In the genomic region with DNA sequence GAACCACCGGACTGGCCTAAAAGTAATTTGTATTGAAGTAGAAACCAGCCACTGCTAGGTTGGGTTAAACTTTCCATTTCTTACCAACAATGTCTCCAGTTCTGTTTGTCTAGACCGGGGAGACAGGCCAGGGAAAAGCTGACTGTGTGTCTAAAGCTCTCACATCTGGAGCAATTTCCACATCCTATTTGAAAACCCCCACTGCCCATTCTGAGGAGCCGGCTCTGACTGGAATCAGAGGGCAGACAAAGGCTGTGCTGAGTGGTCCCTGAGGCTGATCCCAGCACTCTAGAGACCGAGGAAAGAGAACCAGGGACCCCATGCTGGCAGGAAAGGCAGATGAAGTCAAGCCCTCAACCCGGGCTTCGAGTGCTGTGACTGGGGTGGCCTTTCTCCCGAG, we compare ENCODE assay signal across 21 mouse cellular contexts. TPM values are rescaled to one million over a fixed set of nuclear protein-coding genes. Genes with fewer than 3 reads are reported as not detected.
DNase-seq lines count a peak whose midpoint lies in the region; ATAC-seq and TF ChIP-seq lines count a peak whose summit lies in the region.
"Had no signal": no experiment of that assay in that cellular context is flagged by ENCODE, and none has a peak within 500 bp of the region (broad histone marks: within the 10 kb centered on the region; RNA-seq: fewer than 3 reads in every experiment).

No protein-coding gene starts in this region.

- no peaks in the 10 kb centered on the region for H3K27me3 ChIP-seq in embryonic facial prominence, embryonic 15.5 days
- no peaks in the 10 kb centered on the region for H3K27me3 ChIP-seq in stomach, postnatal 0 days (ENCODE audit: control insufficient read depth, insufficient read depth, low read length)
- H3K27me3 ChIP-seq: forebrain, embryonic 12.5 days; kidney, embryonic 15.5 days; neural tube, embryonic 15.5 days had no signal

- H3K4me2 ChIP-seq in embryonic facial prominence, embryonic 15.5 days (replicated peaks), result no peak overlapping the region
- H3K4me2 ChIP-seq in stomach, postnatal 0 days (replicated peaks; ENCODE audit: low read depth), result no peak overlapping the region
- H3K4me2 ChIP-seq: forebrain, embryonic 12.5 days; heart, embryonic 11.5 days; kidney, embryonic 15.5 days; neural tube, embryonic 15.5 days had no signal

- intact Hi-C loops in gastrocnemius, postnatal 36 days (cut with DNase I), result loop anchor here (10.0 kb wide), 1 partner anchor 288 kb away; no protein-coding TSS in a partner anchor

- H3K4me3 ChIP-seq in embryonic facial prominence, embryonic 15.5 days (replicated peaks), result no peak overlapping the region
- H3K4me3 ChIP-seq in stomach, postnatal 0 days (ENCODE audit: low read depth, low read length), result no peak overlapping the region
- H3K4me3 ChIP-seq: forebrain, embryonic 12.5 days; kidney, embryonic 15.5 days; megakaryocyte, embryonic 14.5 days; neural tube, embryonic 15.5 days had no signal

- DNase-seq in gastrocnemius, postnatal 10 days, result peak; percentile 5
- no peak for DNase-seq in gastrocnemius, postnatal 36 days
- DNase-seq in testis, postnatal 10 days (ENCODE audit: low spot score), result peak; percentile 33
- no peak for DNase-seq in testis, postnatal 14 days (ENCODE audit: low spot score)
- no peak for DNase-seq in stomach, postnatal 0 days (ENCODE audit: low spot score)
- no peak for DNase-seq in adrenal gland, postnatal 25 days
- no peak for DNase-seq in layer of hippocampus, adult 8-10 months (ENCODE audit: low spot score in 2 of 2)
- DNase-seq: adrenal gland, postnatal 14 days; cerebellum, adult 9-11 months; embryo, embryonic 11 days; lung, adult 2 months; retina, postnatal 1 day; thymus, postnatal 36 days had no signal

- H3K27ac ChIP-seq in embryonic facial prominence, embryonic 15.5 days (replicated peaks), result peak overlapping the region; percentile 63; the same call in 1 of the 2 replicates
- 0 out of 2 replicates have a peak overlapping the region, but pooled peaks have one; percentile 35 for H3K27ac ChIP-seq in stomach, postnatal 0 days (replicated peaks)
- H3K27ac ChIP-seq: forebrain, embryonic 12.5 days; kidney, embryonic 15.5 days; neural tube, embryonic 15.5 days had no signal

- TF ChIP-seq CTCF in stomach, postnatal 0 days (IDR thresholded peaks at IDR 0.05; ENCODE audit: low read depth), result no peak

- no peak for ATAC-seq in embryonic facial prominence, embryonic 15.5 days (ENCODE audit: insufficient number of reproducible peaks, low FRiP score, low TSS enrichment, low read depth)
- no peak for ATAC-seq in stomach, postnatal 0 days (ENCODE audit: low FRiP score, low TSS enrichment)

- WGBS in embryonic facial prominence, embryonic 15.5 days, result 37% methylated on average over 7 of the region's 7 CpGs
- WGBS in stomach, postnatal 0 days, result 42% methylated on average over 7 of the region's 7 CpGs

- no peaks in the 10 kb centered on the region for H3K36me3 ChIP-seq in embryonic facial prominence, embryonic 15.5 days
- H3K36me3 ChIP-seq in stomach, postnatal 0 days (ENCODE audit: control insufficient read depth, insufficient read depth, low read length), result no peaks in the 10 kb centered on the region
- H3K36me3 ChIP-seq: forebrain, embryonic 12.5 days; kidney, embryonic 15.5 days; neural tube, embryonic 15.5 days had no signal

- no peak for TF ChIP-seq EP300 in stomach, postnatal 0 days (optimal IDR thresholded peaks at IDR 0.05)

- H3K9me3 ChIP-seq in embryonic facial prominence, embryonic 15.5 days (replicated peaks), result no peaks in the 10 kb centered on the region
- H3K9me3 ChIP-seq in stomach, postnatal 0 days (ENCODE audit: control insufficient read depth, low read length), result no peaks in the 10 kb centered on the region
- H3K9me3 ChIP-seq: forebrain, embryonic 12.5 days; kidney, embryonic 15.5 days; neural tube, embryonic 15.5 days had no signal

- H3K9ac ChIP-seq in embryonic facial prominence, embryonic 15.5 days, result no peak overlapping the region
- peak overlapping the region; percentile 35; the same call in 1 of the 2 replicates for H3K9ac ChIP-seq in stomach, postnatal 0 days (ENCODE audit: low read length)
- H3K9ac ChIP-seq: forebrain, embryonic 12.5 days; kidney, embryonic 15.5 days; neural tube, embryonic 15.5 days had no signal

- peaks cover 34% of the 10 kb centered on the region for H3K4me1 ChIP-seq in embryonic facial prominence, embryonic 15.5 days
- no peaks in the 10 kb centered on the region for H3K4me1 ChIP-seq in stomach, postnatal 0 days (replicated peaks; ENCODE audit: control insufficient read depth, insufficient read depth)

RNA-seq across cellular contexts. Expression of gene Timp2, which starts 17.1 kb away (rescaled TPM):
- 100 to 1,000 TPM; 151 to 185 TPM for total RNA-seq in gastrocnemius, postnatal 10 days (2021)
- 10 to 100 TPM; 73.9 to 92.0 TPM for total RNA-seq in gastrocnemius, postnatal 36 days (2021)
- 163 and 170 TPM in 2 replicates for polyA plus RNA-seq in embryonic facial prominence, embryonic 15.5 days (2015; fragmentation: Nextera tagmentation; extraction: Ambion mirVana)
- 72.7 and 77.2 TPM in 2 replicates for polyA plus RNA-seq in stomach, postnatal 0 days (2015; fragmentation: Nextera tagmentation; extraction: Ambion mirVana)
- 43.1 and 51.3 TPM in 2 replicates for total RNA-seq in adrenal gland, postnatal 25 days (2021)
- total RNA-seq in layer of hippocampus, adult 8-10 months (2022), result 100 to 1,000 TPM; 225 to 284 (median 259) TPM

RNA-seq across cellular contexts. Expression of gene Lgals3bp, which starts 29.3 kb away (rescaled TPM):
- 10 to 100 TPM; 10.7 to 18.2 TPM for total RNA-seq in gastrocnemius, postnatal 10 days (2021)
- 10 to 100 TPM; 13.0 to 19.2 TPM for total RNA-seq in gastrocnemius, postnatal 36 days (2021)
- polyA plus RNA-seq in embryonic facial prominence, embryonic 15.5 days (2015; fragmentation: Nextera tagmentation; extraction: Ambion mirVana), result 15.6 and 19.8 TPM in 2 replicates
- 142 and 144 TPM in 2 replicates for polyA plus RNA-seq in stomach, postnatal 0 days (2015; fragmentation: Nextera tagmentation; extraction: Ambion mirVana)
- 57.9 and 86.6 TPM in 2 replicates for total RNA-seq in adrenal gland, postnatal 25 days (2021)
- total RNA-seq in layer of hippocampus, adult 8-10 months (2022), result 100 to 1,000 TPM in 1 of 4 experiments, 10 to 100 TPM in 3; 17.0 to 100 (median 50.4) TPM

RNA-seq across cellular contexts. Expression of gene Cep295nl, which starts 30.3 kb away (rescaled TPM):
- 1 to 10 TPM; 1.2 to 2.7 TPM for total RNA-seq in gastrocnemius, postnatal 10 days (2021)
- total RNA-seq in gastrocnemius, postnatal 36 days (2021), result 1 to 10 TPM; 1.2 to 1.3 TPM
- polyA plus RNA-seq in embryonic facial prominence, embryonic 15.5 days (2015; fragmentation: Nextera tagmentation; extraction: Ambion mirVana), result 0.59 and 0.64 TPM in 2 replicates
- 0.51 and 0.53 TPM in 2 replicates for polyA plus RNA-seq in stomach, postnatal 0 days (2015; fragmentation: Nextera tagmentation; extraction: Ambion mirVana)
- 1.1 and 3.4 TPM in 2 replicates for total RNA-seq in adrenal gland, postnatal 25 days (2021)
- total RNA-seq in layer of hippocampus, adult 8-10 months (2022), result 1 to 10 TPM; 1.5 to 2.2 (median 2.1) TPM
- total RNA-seq: liver, adult 2 months had no signal
- polyA plus RNA-seq: liver, adult 2 months; stomach, embryonic 14.5 days had no signal

RNA-seq across cellular contexts. Expression of gene Cant1, which starts 46.2 kb away (rescaled TPM):
- 10 to 100 TPM; 13.1 to 14.9 TPM for total RNA-seq in gastrocnemius, postnatal 10 days (2021)
- total RNA-seq in gastrocnemius, postnatal 36 days (2021), result 1 to 10 TPM; 9.4 to 9.7 TPM
- polyA plus RNA-seq in embryonic facial prominence, embryonic 15.5 days (2015; fragmentation: Nextera tagmentation; extraction: Ambion mirVana), result 34.2 and 38.0 TPM in 2 replicates
- 32.3 and 33.9 TPM in 2 replicates for polyA plus RNA-seq in stomach, postnatal 0 days (2015; fragmentation: Nextera tagmentation; extraction: Ambion mirVana)
- total RNA-seq in adrenal gland, postnatal 25 days (2021), result 35.1 and 40.1 TPM in 2 replicates
- 10 to 100 TPM; 39.6 to 42.8 (median 41.1) TPM for total RNA-seq in layer of hippocampus, adult 8-10 months (2022)

RNA-seq across cellular contexts. Expression of gene C1qtnf1, which starts 55.4 kb away (rescaled TPM):
- total RNA-seq in gastrocnemius, postnatal 10 days (2021), result 10 to 100 TPM; 31.8 to 37.4 TPM
- total RNA-seq in gastrocnemius, postnatal 36 days (2021), result 1 to 10 TPM; 9.3 to 9.7 TPM
- 19.0 and 23.0 TPM in 2 replicates for polyA plus RNA-seq in embryonic facial prominence, embryonic 15.5 days (2015; fragmentation: Nextera tagmentation; extraction: Ambion mirVana)
- 9.0 and 11.0 TPM in 2 replicates for polyA plus RNA-seq in stomach, postnatal 0 days (2015; fragmentation: Nextera tagmentation; extraction: Ambion mirVana)
- 11.8 and 18.8 TPM in 2 replicates for total RNA-seq in adrenal gland, postnatal 25 days (2021)
- 1 to 10 TPM; 3.1 to 6.0 (median 3.6) TPM for total RNA-seq in layer of hippocampus, adult 8-10 months (2022)

Comparison
In these comparisons a context has a peak if more than half of its experiments do, and no peak if none do; other contexts are left out.
1. DNase-seq: peak in gastrocnemius, postnatal 10 days (single experiment) and testis, postnatal 10 days (single experiment); none in gastrocnemius, postnatal 36 days (0 of 2), testis, postnatal 14 days (single experiment), stomach, postnatal 0 days (single experiment), adrenal gland, postnatal 25 days (single experiment) and layer of hippocampus, adult 8-10 months (0 of 2).